Mouse (Mus musculus) CH12.LX (cell line): ENCODE data around the gene B2m. TPM values are rescaled to one million over a fixed set of nuclear protein-coding genes. Genes with fewer than 3 reads are reported as not detected.

Experiments used
- DNase-seq: peaks from one replicate; pipeline ENCODE4 v3.0.0-alpha.2; 2013; ENCODE audit errors: extremely low read depth
- H3K27ac ChIP-seq: 2 replicates; pipeline ENCODE4 v1.5.1; 2012; ENCODE audit warnings: low read depth, mild to moderate bottlenecking, control low read depth, moderate library complexity; ENCODE audit not compliant: insufficient read depth
- H3K27me3 ChIP-seq: replicated peaks from 2 replicates; pipeline ENCODE3; 2012; ENCODE audit warnings: inconsistent platforms
- H3K36me3 ChIP-seq, 2 experiments: replicated peaks in 1 of 2; 2 replicates each; pipeline versions ENCODE3 to v1.6.1; 2012; ENCODE audit warnings: inconsistent platforms in 1 of 2, low read length in 1 of 2, mild to moderate bottlenecking in 1 of 2, mixed read lengths in 1 of 2, moderate library complexity in 1 of 2; ENCODE audit not compliant: control insufficient read depth in 1 of 2, insufficient read depth in 1 of 2
- H3K4me1 ChIP-seq, 2 experiments: 2 replicates each; pipeline ENCODE4 v1.6.1; 2012; ENCODE audit warnings: inconsistent platforms in 1 of 2, moderate library complexity in 1 of 2; ENCODE audit not compliant: insufficient read depth in 2 of 2, control insufficient read depth in 1 of 2
- H3K4me2 ChIP-seq: 2 replicates; pipeline ENCODE4 v1.6.1; 2012; ENCODE audit warnings: low read depth, mild to moderate bottlenecking, control low read depth; ENCODE audit not compliant: poor library complexity, insufficient read depth, severe bottlenecking
- H3K4me3 ChIP-seq, 3 experiments: fragments of 150-350 bp in 1 of 3; sonication (generic) in 1 of 3; replicated peaks in 1 of 3; 2 replicates each; pipeline versions ENCODE3 to v1.5.1; 2011 to 2012; ENCODE audit warnings: low read depth in 2 of 3, low read length in 2 of 3, mild to moderate bottlenecking in 2 of 3, moderate library complexity in 2 of 3, control low read depth in 1 of 3, improper control_type of control experiment in 1 of 3, inconsistent platforms in 1 of 3, mixed read lengths in 1 of 3; ENCODE audit not compliant: poor library complexity in 1 of 3
- H3K79me2 ChIP-seq: replicated peaks from 2 replicates; pipeline ENCODE4 v1.6.1; 2012; ENCODE audit warnings: mild to moderate bottlenecking, moderate library complexity; ENCODE audit not compliant: control insufficient read depth, poor library complexity, insufficient read depth, severe bottlenecking; ENCODE audit errors: extremely low read depth
- H3K9ac ChIP-seq: 2 replicates; pipeline ENCODE4 v1.6.1; 2012; ENCODE audit warnings: low read depth, mild to moderate bottlenecking, control low read depth, moderate library complexity; ENCODE audit not compliant: insufficient read depth
- H3K9me3 ChIP-seq: replicated peaks from 2 replicates; pipeline ENCODE3; 2012; ENCODE audit warnings: low read length, inconsistent platforms, mixed read lengths
- BHLHE40 ChIP-seq: IDR thresholded peaks from 2 replicates; pipeline ENCODE4 v1.6.1; 2011; ENCODE audit warnings: mild to moderate bottlenecking, low read depth, low read length, improper control_type of control experiment
- CHD2 ChIP-seq: IDR thresholded peaks from 2 replicates; pipeline ENCODE4 v1.6.1; 2011; ENCODE audit warnings: low read length, improper control_type of control experiment
- CTCF ChIP-seq, 2 experiments: IDR thresholded peaks in 1 of 2; conservative IDR thresholded peaks in 1 of 2; 2 replicates each; pipeline ENCODE4 v1.5.1; 2011 to 2012; ENCODE audit warnings: low read depth in 2 of 2, low read length in 2 of 2, improper control_type of control experiment in 1 of 2, inconsistent platforms in 1 of 2, mild to moderate bottlenecking in 1 of 2, moderate library complexity in 1 of 2
- ELF1 ChIP-seq: IDR thresholded peaks from 2 replicates; pipeline ENCODE4 v1.6.1; 2014; ENCODE audit warnings: low read depth, mild to moderate bottlenecking, inconsistent platforms, low read length, improper control_type of control experiment
- EP300 ChIP-seq: IDR thresholded peaks from 2 replicates; pipeline ENCODE4 v1.6.1; 2011; ENCODE audit warnings: low read length, improper control_type of control experiment
- GABPA ChIP-seq: IDR thresholded peaks from 2 replicates; pipeline ENCODE4 v1.6.1; 2012; ENCODE audit warnings: low read depth, low read length, improper control_type of control experiment, inconsistent platforms; ENCODE audit not compliant: insufficient replicate concordance
- HCFC1 ChIP-seq: IDR thresholded peaks from 2 replicates; pipeline ENCODE4 v1.6.1; 2012; ENCODE audit warnings: low read depth, mild to moderate bottlenecking, inconsistent platforms, low read length, improper control_type of control experiment
- IRF4 ChIP-seq: IDR thresholded peaks from 2 replicates; pipeline ENCODE4 v1.6.1; 2014; ENCODE audit warnings: low read depth, mild to moderate bottlenecking, inconsistent platforms, low read length, improper control_type of control experiment
- JUND ChIP-seq: conservative IDR thresholded peaks from 2 replicates; pipeline ENCODE4 v1.6.1; 2011; ENCODE audit warnings: low read depth, low read length, improper control_type of control experiment
- KAT2A ChIP-seq: IDR thresholded peaks from 2 replicates; pipeline ENCODE4 v1.6.1; 2012; ENCODE audit warnings: low read length, improper control_type of control experiment, inconsistent platforms; ENCODE audit not compliant: insufficient replicate concordance
- MAX ChIP-seq: IDR thresholded peaks from 2 replicates; pipeline ENCODE4 v1.6.1; 2011; ENCODE audit warnings: low read length, improper control_type of control experiment
- MEF2A ChIP-seq: IDR thresholded peaks from 2 replicates; pipeline ENCODE4 v1.6.1; 2014; ENCODE audit warnings: low read depth, mild to moderate bottlenecking, inconsistent platforms, low read length, improper control_type of control experiment, borderline replicate concordance
- MXI1 ChIP-seq: IDR thresholded peaks from 2 replicates; pipeline ENCODE4 v1.6.1; 2011; ENCODE audit warnings: mild to moderate bottlenecking, low read depth, low read length, improper control_type of control experiment
- NELFE ChIP-seq: IDR thresholded peaks from 2 replicates; pipeline ENCODE4 v1.6.1; 2011; ENCODE audit warnings: low read depth, low read length, improper control_type of control experiment
- NRF1 ChIP-seq: IDR thresholded peaks from 2 replicates; pipeline ENCODE4 v1.6.1; 2014; ENCODE audit warnings: low read depth, mild to moderate bottlenecking, inconsistent platforms, low read length, improper control_type of control experiment, moderate library complexity
- RAD21 ChIP-seq: IDR thresholded peaks from 2 replicates; pipeline ENCODE4 v1.6.1; 2011; ENCODE audit warnings: low read depth, mild to moderate bottlenecking, low read length, improper control_type of control experiment, moderate library complexity
- SIN3A ChIP-seq: IDR thresholded peaks from 2 replicates; pipeline ENCODE4 v1.6.1; 2012; ENCODE audit warnings: low read length, improper control_type of control experiment, inconsistent platforms
- SMC3 ChIP-seq: IDR thresholded peaks from 2 replicates; pipeline ENCODE4 v1.6.1; 2011; ENCODE audit warnings: low read depth, low read length, improper control_type of control experiment
- TBP ChIP-seq: conservative IDR thresholded peaks from 2 replicates; pipeline ENCODE4 v1.6.1; 2011; ENCODE audit warnings: low read depth, low read length, improper control_type of control experiment
- TCF12 ChIP-seq: IDR thresholded peaks from 2 replicates; pipeline ENCODE4 v1.6.1; 2014; ENCODE audit warnings: low read depth, mild to moderate bottlenecking, inconsistent platforms, low read length, improper control_type of control experiment
- UBTF ChIP-seq: IDR thresholded peaks from 2 replicates; pipeline ENCODE4 v1.6.1; 2012; ENCODE audit warnings: low read depth, mild to moderate bottlenecking, inconsistent platforms, low read length, improper control_type of control experiment, moderate library complexity
- USF1 ChIP-seq: IDR thresholded peaks from 2 replicates; pipeline ENCODE4 v1.6.1; 2014; ENCODE audit warnings: low read depth, mild to moderate bottlenecking, inconsistent platforms, low read length, improper control_type of control experiment
- ZC3H11A ChIP-seq: IDR thresholded peaks from 2 replicates; pipeline ENCODE4 v1.6.1; 2012; ENCODE audit warnings: low read depth, mild to moderate bottlenecking, inconsistent platforms, low read length, improper control_type of control experiment
- ZKSCAN1 ChIP-seq: IDR thresholded peaks from 2 replicates; pipeline ENCODE4 v1.6.1; 2012; ENCODE audit warnings: low read depth, inconsistent platforms, low read length, improper control_type of control experiment, borderline replicate concordance
- dilution Hi-C: fragments of 300-500 bp; cut with MboI; formaldehyde crosslinking; loops from 2 replicates; pipeline ENCODE4 v1.14.3; 2020; ENCODE audit warnings: low sequenced_read_pairs; ENCODE audit not compliant: extremely low pct_unique_long_range_greater_than_20kb, extremely low pct_ligation_motif_present
- in situ Hi-C: fragments of 300-500 bp; cut with MboI; formaldehyde crosslinking; loops from 3 replicates; pipeline ENCODE4 v1.14.3; 2019; ENCODE audit warnings: low sequenced_read_pairs, low pct_ligation_motif_present, low pct_unique_long_range_greater_than_20kb, mixed read lengths
- polyA plus RNA-seq: library from polyadenylated mRNA; unstranded; fragments of >175 nt; gene quantifications from 2 replicates; pipeline ENCODE4 v1.2.1, GENCODE M21; 2012; ENCODE audit warnings: low read depth; ENCODE audit not compliant: insufficient read length
- total RNA-seq, 2 experiments: library from RNA; depleted of rRNA; stranded (reverse); fragments of 300-350 nt in 1 of 2; fragments of >200 nt in 1 of 2; gene quantifications; 2 replicates each; pipeline ENCODE4 v1.2.3; 2012 to 2014

B2m gene
- total and polyA plus RNA-seq, 3 experiments = 1,509 to 1,954 (median 1,919) TPM

- DNase-seq = no peak
- Histone ChIP-seq H3K36me3 (peaks cover 22 to 36% of the 10 kb centered on the region in 2 experiments), H3K27me3 (no peaks in the 10 kb centered on the region)
Observed at GRCm38 (mm10) chr2:122158362-122158802, 10.9 kb downstream of the B2m start.

DNA sequence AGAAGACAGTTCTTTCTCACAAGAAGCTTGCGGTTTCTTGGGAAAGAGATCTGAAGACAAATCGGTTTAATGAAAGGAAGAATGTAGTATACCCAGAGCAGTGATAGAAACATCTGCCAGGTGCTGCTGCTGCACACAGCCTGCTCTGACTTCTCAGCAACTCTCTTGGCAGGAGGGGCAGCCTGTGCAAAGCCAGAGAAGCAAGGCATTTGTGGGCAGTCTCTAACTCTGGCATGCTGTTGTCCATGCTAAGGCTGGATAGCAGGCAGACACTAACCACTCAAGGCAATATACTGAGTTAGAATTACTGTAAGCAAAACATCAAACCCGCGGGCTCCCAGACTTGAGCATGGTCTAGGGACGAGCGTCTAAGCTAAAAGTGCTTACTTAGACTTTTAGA is 12.2 kb downstream of the B2m start:
- no peak overlapping the region for H3K4me2 ChIP-seq
- no peak overlapping the region for H3K27ac ChIP-seq
- dilution Hi-C loops = no loop called here
- peaks cover 4% of the 10 kb centered on the region for H3K9me3 ChIP-seq
- H3K36me3 ChIP-seq = peaks cover 13 to 24% of the 10 kb centered on the region in 2 experiments
- DNase-seq = no peak
- H3K79me2 ChIP-seq = no peaks in the 10 kb centered on the region
- H3K9ac ChIP-seq = no peak overlapping the region
- no peaks in the 10 kb centered on the region for H3K27me3 ChIP-seq
- no peak overlapping the region for H3K4me3 ChIP-seq
- TF ChIP-seq CHD2 (no peak), SIN3A (no peak), SMC3 (no peak), CTCF (conservative IDR thresholded peaks at IDR 0.05 in 1 of 2, IDR thresholded peaks at IDR 0.05 in 1 of 2; ENCODE audit: low read depth in 2 of 2, low read length in 2 of 2) (no peak), JUND (no peak), ZC3H11A (no peak)
- H3K4me1 ChIP-seq = peaks cover 13 to 84% of the 10 kb centered on the region in 2 experiments
- in situ Hi-C loops = loop anchor here (5.0 kb wide), 2 partner anchors 42 to 87 kb away; partner anchors contain the start of gene Spg11

More at GRCm38 (mm10) chr2:122158362-122158802, 10.9 kb downstream of the B2m start:
- Histone ChIP-seq H3K4me1 (peaks cover 16 to 80% of the 10 kb centered on the region in 2 experiments), H3K79me2 (peaks cover 5% of the 10 kb centered on the region), H3K4me2 (no peak overlapping the region), H3K9me3 (peaks cover 4% of the 10 kb centered on the region), H3K27ac (no peak overlapping the region), H3K9ac (no peak overlapping the region), H3K4me3 (no peak overlapping the region)
- 0 out of 2 replicates have a peak, but pooled peaks have one; percentile 22 for TF ChIP-seq SIN3A
- TF ChIP-seq GABPA = no peak
- no peak for TF ChIP-seq UBTF
- in situ Hi-C loops (loop anchor here (5.0 kb wide), 1 partner anchor 86 kb away; no protein-coding TSS in a partner anchor), dilution Hi-C loops (no loop called here)

DNA sequence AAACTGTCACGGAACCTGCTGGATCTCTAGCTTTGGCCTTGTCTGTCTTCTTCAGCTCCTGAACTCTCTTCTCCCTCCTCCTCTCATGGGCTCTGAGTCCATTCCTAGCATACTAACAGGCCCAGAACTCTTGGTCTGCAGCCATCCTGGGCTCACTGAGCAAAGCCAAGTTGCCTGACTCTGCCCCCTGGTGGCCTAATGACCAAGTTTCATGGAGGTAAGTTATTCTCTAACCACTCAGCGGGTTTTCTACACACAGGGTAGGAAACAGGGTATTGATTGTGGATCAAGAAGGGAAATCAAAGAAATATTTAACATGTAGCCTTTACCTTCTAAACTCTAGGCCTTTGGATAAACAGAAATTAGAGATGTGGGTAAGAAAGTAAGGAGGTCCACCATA is 13.2 kb downstream of the B2m start, which contains the start of gene Trim69:
Trim69 (plus strand) TSS at position 21 of the 400 bp plus-strand sequence.
- Histone ChIP-seq H3K79me2 (no peaks in the 10 kb centered on the region), H3K27me3 (no peaks in the 10 kb centered on the region), H3K4me2 (peak within 1 kb of the TSS; percentile 94), H3K9ac (peak within 1 kb of the TSS; percentile 75), H3K27ac (peak within 1 kb of the TSS; percentile 96), H3K4me3 (peak within 1 kb of the TSS in 2 of 3 experiments; percentile 8 to 45), H3K36me3 (peaks cover 3 to 14% of the 10 kb centered on the region in 2 experiments), H3K9me3 (peaks cover 4% of the 10 kb centered on the region), H3K4me1 (peaks cover 11 to 75% of the 10 kb centered on the region in 2 experiments)
- in situ Hi-C loops (loop anchor here (5.0 kb wide), 1 partner anchor 43 kb away; the partner anchor contains the start of gene Spg11), dilution Hi-C loops (no loop called here)
- DNase-seq = peak; percentile 87
- TF ChIP-seq MAX = 0 out of 2 replicates have a peak, but pooled peaks have one; percentile 13
- TF ChIP-seq NRF1 = no peak
- TF ChIP-seq MEF2A = peak; percentile 46; the same call in 1 of the 2 replicates
- TF ChIP-seq ZC3H11A = peak; percentile 58; the same call in 1 of the 2 replicates
- TF ChIP-seq IRF4 = peak; percentile 38; the same call in 1 of the 2 replicates
- no peak for TF ChIP-seq HCFC1
- peak; percentile 79 for TF ChIP-seq RAD21
- TF ChIP-seq ELF1 = no peak
- no peak; the same call in 1 of the 2 replicates for TF ChIP-seq NELFE
- no peak for TF ChIP-seq KAT2A
- no peak for TF ChIP-seq ZKSCAN1
- TF ChIP-seq USF1 = no peak
- TF ChIP-seq CTCF (conservative IDR thresholded peaks at IDR 0.05 in 1 of 2, IDR thresholded peaks at IDR 0.05 in 1 of 2; ENCODE audit: low read depth in 2 of 2, low read length in 2 of 2) = peak; percentile 34 to 91; a peak in 3 of 4 replicates
- TF ChIP-seq TBP = no peak
- TF ChIP-seq SMC3 = peak; percentile 95
- TF ChIP-seq MXI1 = peak; percentile 67; the same call in 1 of the 2 replicates
- TF ChIP-seq CHD2 = no peak
- 0 out of 2 replicates have a peak, but pooled peaks have one; percentile 14 for TF ChIP-seq EP300
- no peak for TF ChIP-seq UBTF
- TF ChIP-seq BHLHE40 = no peak
- TF ChIP-seq TCF12 = peak; percentile 21; the same call in 1 of the 2 replicates
